Mouse (Mus musculus) stomach, postnatal 0 days (tissue): ENCODE measurements around the gene Plin5. TPM values are rescaled to one million over a fixed set of nuclear protein-coding genes. Genes with fewer than 3 reads are reported as not detected.
A peak's percentile ranks its signal among the peaks of the same experiment; 100 is the strongest.

Source experiments
- ATAC-seq: fragments of 200-750 bp; cut with Nextera tagmentation; 2 replicates; pipeline ENCODE4 v1.8.0; 2017; ENCODE audit not compliant: low FRiP score, low TSS enrichment
- DNase-seq: peaks from one replicate; pipeline ENCODE4 v3.0.0-alpha.2; 2016; ENCODE audit warnings: low spot score
- H3K27ac ChIP-seq: fragments of 300-500 bp; sonication (generic); replicated peaks from 2 replicates; pipeline ENCODE4 v1.5.1; 2014; ENCODE audit warnings: mild to moderate bottlenecking, control low read depth
- H3K27me3 ChIP-seq: fragments of 300-500 bp; sonication (generic); 2 replicates; pipeline ENCODE4 v1.6.1; 2014; ENCODE audit warnings: low read length; ENCODE audit not compliant: control insufficient read depth, insufficient read depth
- H3K36me3 ChIP-seq: fragments of 300-500 bp; sonication (generic); 2 replicates; pipeline ENCODE4 v1.6.1; 2014; ENCODE audit warnings: low read length, mixed read lengths; ENCODE audit not compliant: control insufficient read depth, insufficient read depth
- H3K4me1 ChIP-seq: fragments of 300-500 bp; sonication (generic); replicated peaks from 2 replicates; pipeline ENCODE4 v1.6.1; 2014; ENCODE audit warnings: antibody characterized with exemption; ENCODE audit not compliant: control insufficient read depth, insufficient read depth
- H3K4me2 ChIP-seq: fragments of 300-500 bp; sonication (generic); replicated peaks from 2 replicates; pipeline ENCODE4 v1.6.1; 2014; ENCODE audit warnings: low read depth, mild to moderate bottlenecking, control low read depth, moderate library complexity
- H3K4me3 ChIP-seq: fragments of 300-500 bp; sonication (generic); 2 replicates; pipeline ENCODE4 v1.5.1; 2014; ENCODE audit warnings: low read depth, low read length, control low read depth
- H3K9ac ChIP-seq: fragments of 300-500 bp; sonication (generic); 2 replicates; pipeline ENCODE4 v1.6.1; 2014; ENCODE audit warnings: mild to moderate bottlenecking, low read length, control low read depth, mixed read lengths
- H3K9me3 ChIP-seq: fragments of 300-500 bp; sonication (generic); 2 replicates; pipeline ENCODE4 v1.6.1; 2016; ENCODE audit warnings: low read length; ENCODE audit not compliant: control insufficient read depth
- CTCF ChIP-seq: IDR thresholded peaks from 2 replicates; pipeline ENCODE4 v1.5.1; 2016; ENCODE audit warnings: antibody characterized with exemption, low read depth, mild to moderate bottlenecking, moderate library complexity
- EP300 ChIP-seq: optimal IDR thresholded peaks from 2 replicates; pipeline ENCODE3; 2016; ENCODE audit warnings: antibody characterized with exemption
- WGBS: fragments of 180-500 bp; shearing (Covaris S2); extraction: QIAGEN DNeasy Blood & Tissue Kit; methylation state at CpG from one replicate; pipeline ENCODE4 v1.1.7; 2014; 5-methylcytosine and 5-hydroxymethylcytosine counted together
- polyA plus RNA-seq: library from polyadenylated mRNA; unstranded; fragments of >200 nt; fragmentation: Nextera tagmentation; extraction: Ambion mirVana; gene quantifications from 2 replicates; pipeline ENCODE4 v1.2.1, GENCODE M21; 2015

The Plin5 gene
- polyA plus RNA-seq, 1 experiment from 2014 or later, result 0.65 TPM

DNA sequence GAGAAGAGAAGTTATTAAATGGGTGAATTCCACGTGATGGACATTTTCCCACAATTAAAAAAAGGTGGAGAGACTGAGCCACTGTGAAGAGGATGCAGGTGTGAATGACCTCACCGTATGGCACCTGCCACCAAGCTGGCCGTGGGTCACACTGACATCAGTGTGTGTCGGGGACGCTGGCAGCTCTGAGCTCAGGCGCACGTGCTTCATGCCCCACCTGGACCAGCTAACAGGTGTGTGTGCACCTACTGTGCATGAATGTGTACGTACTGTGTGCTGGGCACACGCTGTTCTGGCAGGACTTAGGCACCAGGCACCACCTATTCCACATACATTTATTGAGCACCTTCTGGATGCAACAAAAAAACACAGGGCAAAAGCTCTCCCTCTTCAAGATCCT is 27.1 kb upstream of the Plin5 start:
- no peak for DNase-seq
- no peak for ATAC-seq
- peaks cover 2% of the 10 kb centered on the region; the same call in 1 of the 2 replicates for H3K27me3 ChIP-seq

DNA sequence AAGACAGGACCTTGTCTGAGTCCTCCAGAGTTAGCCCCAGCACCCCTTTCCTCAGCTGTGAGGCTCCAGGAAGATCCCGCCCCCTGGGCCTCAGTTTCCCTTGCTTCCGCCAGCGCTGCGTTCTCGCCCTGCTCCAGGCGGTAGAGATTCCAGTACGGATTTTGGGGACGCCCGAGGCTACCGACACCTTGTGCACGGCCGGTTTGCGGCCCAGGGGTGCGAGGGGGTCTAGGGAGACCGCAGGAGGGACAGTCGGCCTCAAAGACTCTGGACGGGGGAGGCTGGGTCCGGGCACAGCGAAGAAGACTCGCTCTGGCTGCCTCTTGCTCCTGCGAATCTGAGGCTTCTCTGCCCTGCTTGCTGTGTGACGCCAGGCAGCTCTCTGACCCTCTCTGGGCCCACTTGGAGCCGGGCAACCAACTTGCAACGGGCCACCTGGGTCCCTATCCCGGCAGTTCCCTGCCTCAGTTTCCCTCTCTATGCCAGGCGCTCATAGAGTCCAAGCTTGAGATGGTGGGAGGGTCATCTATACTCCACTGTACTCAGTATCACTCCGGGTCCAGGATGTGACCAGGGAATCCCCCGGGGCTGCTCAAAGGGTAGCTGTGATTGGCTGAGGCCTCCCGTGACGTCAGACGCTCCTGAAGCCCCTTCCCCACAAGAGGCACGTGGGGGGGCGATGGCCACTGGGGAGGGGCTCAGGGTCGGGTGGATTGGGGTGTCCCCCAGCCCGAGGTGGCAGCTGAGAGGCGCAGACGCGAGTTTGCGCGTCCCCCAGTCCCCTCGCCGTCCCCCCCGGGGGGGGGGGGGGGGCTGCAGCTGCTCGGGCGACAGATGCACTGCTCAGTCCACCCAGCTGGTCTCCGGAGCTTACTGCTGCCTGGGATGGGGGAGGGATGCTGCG is 24.6 kb upstream of the Plin5 start:
- no peak for DNase-seq
- H3K9ac ChIP-seq, result 0 out of 2 replicates have a peak overlapping the region, but pooled peaks have one; percentile 18
- H3K4me3 ChIP-seq, result peak overlapping the region; percentile 27
- H3K27ac ChIP-seq, result no peak overlapping the region
- ATAC-seq, result no peak; the same call in 1 of the 2 replicates
- H3K4me2 ChIP-seq, result peak overlapping the region; percentile 55
- peaks cover 2% of the 10 kb centered on the region; the same call in 1 of the 2 replicates for H3K27me3 ChIP-seq
- 2% methylated on average over 44 of the region's 47 CpGs for WGBS
- no peaks in the 10 kb centered on the region for H3K36me3 ChIP-seq
- H3K9me3 ChIP-seq, result no peaks in the 10 kb centered on the region
- 0 out of 2 replicates have a peak, but pooled peaks cover 6% of the 10 kb centered on the region for H3K4me1 ChIP-seq
- TF ChIP-seq EP300, result no peak

More for the DNA sequence above, 27.1 kb upstream of the Plin5 start:
- Histone ChIP-seq H3K4me1 (0 out of 2 replicates have a peak, but pooled peaks cover 4% of the 10 kb centered on the region), H3K27ac (no peak overlapping the region), H3K4me2 (no peak overlapping the region), H3K9ac (no peak overlapping the region), H3K4me3 (no peak overlapping the region), H3K36me3 (no peaks in the 10 kb centered on the region), H3K9me3 (no peaks in the 10 kb centered on the region)
- 71% methylated on average over 9 of the region's 9 CpGs for WGBS
- no peak for TF ChIP-seq EP300

DNA sequence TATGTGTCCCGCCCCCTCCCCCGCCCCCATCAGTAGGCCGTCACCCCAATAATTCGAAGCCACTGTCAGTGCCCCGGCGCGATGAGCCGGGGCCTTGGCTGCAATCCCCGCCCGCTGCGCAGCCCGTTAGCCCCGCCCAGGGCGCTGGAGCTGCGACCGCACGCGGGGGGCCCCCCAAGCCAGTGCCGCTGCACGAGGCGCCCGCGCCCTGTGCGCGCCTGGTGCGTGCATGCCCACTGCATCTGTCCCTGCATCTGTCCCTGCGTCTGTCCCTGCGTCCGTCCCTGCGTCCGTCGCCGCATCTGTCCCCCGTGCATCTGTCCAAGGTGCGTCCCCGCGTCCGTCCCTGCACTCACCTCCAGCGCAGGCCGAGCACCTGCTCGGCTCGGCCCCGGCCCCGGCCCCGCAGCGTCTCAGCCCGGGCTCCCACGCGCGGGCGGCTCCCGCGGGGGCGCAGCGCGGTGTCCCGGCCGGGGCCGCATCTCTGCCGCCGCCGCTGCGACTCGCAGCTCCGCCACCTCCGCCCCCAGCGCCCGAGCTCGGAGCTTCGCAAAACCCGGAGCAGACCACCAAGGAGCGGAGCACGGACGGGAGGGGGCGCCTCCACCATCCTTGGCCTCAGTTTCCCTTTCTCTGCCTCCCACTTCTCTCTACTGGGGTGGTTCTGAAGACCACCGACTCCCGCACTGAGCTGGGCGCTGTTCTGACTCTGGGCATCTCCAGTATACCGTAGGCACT is 22.6 kb upstream of the Plin5 start, which contains the start of gene Sema6b:
Gene Sema6b (minus strand): TSS at position 486 of the 738 bp plus-strand sequence.
- 1% methylated on average over 76 of the region's 79 CpGs for WGBS
- peak; percentile 62 for DNase-seq
- peak within 1 kb of the TSS; percentile 41; the same call in 1 of the 2 replicates for H3K9ac ChIP-seq
- peaks cover 2% of the 10 kb centered on the region; the same call in 1 of the 2 replicates for H3K27me3 ChIP-seq
- 0 out of 2 replicates have a peak, but pooled peaks cover 6% of the 10 kb centered on the region for H3K4me1 ChIP-seq
- no peak within 1 kb of the TSS for H3K27ac ChIP-seq
- TF ChIP-seq EP300 (no peak), CTCF (peak; percentile 30; the same call in 1 of the 2 replicates)
- ATAC-seq, result peak; percentile 18
- H3K9me3 ChIP-seq, result no peaks in the 10 kb centered on the region
- H3K36me3 ChIP-seq, result no peaks in the 10 kb centered on the region
- H3K4me3 ChIP-seq, result peak within 1 kb of the TSS; percentile 55
- H3K4me2 ChIP-seq, result peak within 1 kb of the TSS; percentile 95

DNA sequence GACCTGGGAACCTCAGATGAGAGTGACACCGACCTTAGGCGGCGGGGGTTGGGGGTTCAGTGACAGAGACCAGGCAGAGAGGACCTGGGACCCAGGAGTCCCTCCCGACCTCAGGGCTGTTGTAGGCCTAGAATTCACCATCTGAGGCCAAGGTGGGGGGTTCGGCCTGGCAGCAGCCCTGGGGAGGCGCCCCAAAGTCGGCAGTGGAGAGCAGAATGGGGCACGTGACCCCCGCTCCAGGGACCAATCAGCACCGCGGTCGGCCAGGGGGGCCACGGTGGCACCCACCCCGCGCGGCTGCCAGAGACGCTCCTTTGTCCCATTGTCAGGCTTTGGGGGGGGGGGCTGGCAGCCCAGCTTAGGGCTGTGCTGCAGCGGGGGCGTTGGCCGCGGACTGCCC is 22.0 kb upstream of the Plin5 start:
- DNase-seq (no peak), ATAC-seq (no peak)
- WGBS, result 17% methylated on average over 15 of the region's 21 CpGs
- Histone ChIP-seq H3K9ac (0 out of 2 replicates have a peak overlapping the region, but pooled peaks have one; percentile 41), H3K27me3 (peaks cover 2% of the 10 kb centered on the region; the same call in 1 of the 2 replicates), H3K36me3 (no peaks in the 10 kb centered on the region), H3K9me3 (no peaks in the 10 kb centered on the region), H3K4me3 (peak overlapping the region; percentile 55), H3K27ac (no peak overlapping the region), H3K4me1 (peaks cover 6% of the 10 kb centered on the region; the same call in 1 of the 2 replicates), H3K4me2 (peak overlapping the region; percentile 95)
- TF ChIP-seq EP300, result no peak

DNA sequence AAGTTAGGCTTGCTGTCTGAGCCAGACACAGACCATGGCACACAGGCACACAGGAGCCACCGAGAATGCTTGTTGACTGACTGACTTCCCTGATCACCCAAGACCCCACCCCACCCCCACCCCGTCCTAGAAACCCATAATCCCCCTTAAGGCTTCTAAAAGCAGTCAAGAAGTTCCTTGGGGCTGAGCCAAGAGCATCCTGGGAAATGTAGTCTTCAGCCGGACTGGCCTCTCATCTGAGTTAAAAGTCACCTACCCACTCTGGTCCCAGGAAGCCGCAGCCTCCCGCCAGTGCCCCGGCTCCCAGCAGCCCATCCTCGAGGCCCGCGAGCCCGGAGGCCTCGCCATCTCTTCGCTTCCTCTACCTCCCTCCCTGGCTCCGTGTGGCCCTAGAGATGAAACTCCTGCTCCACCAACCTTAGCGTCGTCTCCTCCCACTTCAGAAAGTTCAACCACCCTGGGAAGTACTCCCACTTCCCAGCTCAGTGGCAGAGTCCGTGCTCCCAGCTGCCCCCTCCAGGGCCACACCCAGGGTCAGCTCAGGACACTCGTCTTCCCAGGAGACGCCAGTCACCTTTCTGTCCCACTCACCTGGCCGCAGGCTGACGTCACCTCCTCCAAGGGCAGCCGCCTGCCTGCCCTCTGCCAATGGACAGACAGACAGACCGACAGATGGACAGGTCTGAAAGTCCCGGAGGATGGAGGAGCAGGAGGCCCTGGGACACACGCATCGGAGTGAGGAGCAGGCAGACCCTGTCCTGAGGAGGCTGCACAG is 20.6 kb upstream of the Plin5 start:
- peaks cover 2% of the 10 kb centered on the region; the same call in 1 of the 2 replicates for H3K27me3 ChIP-seq
- H3K36me3 ChIP-seq, result no peaks in the 10 kb centered on the region
- H3K9ac ChIP-seq, result no peak overlapping the region
- ATAC-seq, result no peak
- no peak overlapping the region for H3K4me3 ChIP-seq
- peaks cover 9% of the 10 kb centered on the region for H3K4me1 ChIP-seq
- DNase-seq, result no peak
- no peaks in the 10 kb centered on the region for H3K9me3 ChIP-seq
- H3K27ac ChIP-seq, result no peak overlapping the region
- WGBS, result 26% methylated on average over 25 of the region's 25 CpGs
- H3K4me2 ChIP-seq, result no peak overlapping the region
- no peak for TF ChIP-seq EP300
- TF ChIP-seq CTCF, result no peak
